Mouse (Mus musculus): ENCODE results near the gene Tnfrsf25. TPM values are rescaled to one million over a fixed set of nuclear protein-coding genes. Genes with fewer than 3 reads are reported as not detected.

The Tnfrsf25 gene
- total RNA-seq, 2 experiments from 2014 or later, result 46.5 to 65.3 TPM

- DNase-seq, result no peak
Measured at GRCm38 (mm10) chr4:152121183-152121505, 5.4 kb downstream of the Tnfrsf25 start.

GRCm38 (mm10) chr4:152124361-152124961 is 8.7 kb downstream of the Tnfrsf25 start:
- DNase-seq, result no peak

DNA sequence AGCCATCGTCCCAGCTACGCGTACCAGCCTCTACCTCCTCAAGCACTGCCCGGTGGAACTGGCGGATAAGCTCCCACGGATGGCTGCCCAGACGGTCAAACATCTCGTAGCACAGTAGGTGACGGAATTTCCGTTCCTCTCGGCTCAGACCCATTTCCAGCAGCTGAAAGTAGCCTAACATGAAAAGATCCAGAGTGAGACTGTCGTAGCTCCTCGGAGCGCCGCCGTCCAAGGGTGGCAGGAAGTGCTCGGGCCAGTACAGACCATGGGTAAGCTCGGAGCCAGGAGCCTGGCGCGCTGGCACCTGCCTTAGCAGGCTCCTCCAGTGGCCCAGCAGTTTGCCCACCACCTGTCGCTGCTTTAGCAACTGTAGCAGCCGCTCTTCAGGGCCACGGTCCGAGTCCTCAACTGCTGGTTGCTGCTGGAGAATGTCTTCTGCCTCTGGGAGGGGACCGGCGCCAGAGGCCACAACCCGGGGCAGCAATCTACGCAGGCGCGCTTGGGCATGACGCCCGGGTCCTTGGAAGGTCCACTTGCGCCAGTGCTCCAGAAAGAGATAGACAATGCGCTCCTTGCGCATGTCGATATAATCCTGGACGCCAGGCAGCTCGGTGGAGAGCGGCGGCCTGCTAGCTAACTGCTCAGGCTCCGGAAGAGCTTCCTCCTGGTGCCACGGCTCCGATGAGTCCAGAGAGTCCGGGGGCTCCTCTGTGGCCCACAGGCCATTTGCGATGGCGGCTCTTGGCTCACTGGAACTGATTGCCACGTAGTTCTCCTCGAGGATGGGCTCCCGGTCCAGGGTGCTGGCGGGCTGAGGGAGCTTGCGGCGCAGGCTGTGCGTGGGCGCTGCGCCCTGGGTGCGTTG is 9.7 kb downstream of the Tnfrsf25 start:
- no peak for DNase-seq

- DNase-seq, result no peak
Measured at GRCm38 (mm10) chr4:152126026-152126920, 10.5 kb downstream of the Tnfrsf25 start.

DNA sequence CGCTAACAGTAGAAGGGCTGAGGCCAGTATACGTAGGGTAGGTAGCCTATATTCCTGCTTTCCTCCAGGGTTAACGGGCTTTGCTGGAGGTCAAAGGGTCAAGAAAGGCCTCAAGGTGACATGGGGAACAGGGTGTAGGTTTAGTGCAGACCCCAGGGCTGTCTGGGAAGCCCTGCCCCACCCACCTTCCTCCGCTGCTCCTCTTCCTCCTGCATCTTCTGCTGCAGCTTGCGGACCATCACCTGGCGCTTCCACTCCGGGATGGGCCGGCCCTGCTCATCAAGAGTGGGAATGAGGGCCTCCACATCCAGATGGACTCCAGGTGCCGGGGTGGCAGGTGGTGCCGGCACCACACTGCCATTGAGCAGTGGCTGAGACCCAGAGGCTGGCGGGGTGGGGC is 12.2 kb downstream of the Tnfrsf25 start:
- DNase-seq, result no peak

DNA sequence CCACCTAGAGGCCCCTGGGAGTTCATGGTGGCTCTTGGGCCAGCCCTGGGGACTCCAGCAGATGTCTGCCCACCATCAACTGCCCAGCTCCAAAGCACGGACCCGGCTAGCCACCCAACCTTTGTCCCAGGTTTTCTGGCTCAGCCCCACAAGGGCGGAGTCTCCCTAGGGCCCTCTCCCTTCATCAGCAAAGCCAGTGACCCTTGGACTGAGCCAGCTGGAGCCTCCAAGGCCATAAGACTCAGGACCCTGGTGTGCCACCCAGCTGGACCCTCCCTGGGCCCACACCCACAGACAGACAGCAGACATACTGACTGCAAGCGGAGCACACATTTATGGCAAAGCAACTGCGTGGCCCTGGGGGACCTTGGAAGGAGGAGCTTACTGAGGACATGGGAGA is 13.1 kb downstream of the Tnfrsf25 start:
- no peak for DNase-seq

GRCm38 (mm10) chr4:152129395-152129930 is 13.7 kb downstream of the Tnfrsf25 start:
- no peak for DNase-seq

GRCm38 (mm10) chr4:152130771-152131653 is 15.3 kb downstream of the Tnfrsf25 start:
- peak; percentile 53 to 63 for DNase-seq

DNA sequence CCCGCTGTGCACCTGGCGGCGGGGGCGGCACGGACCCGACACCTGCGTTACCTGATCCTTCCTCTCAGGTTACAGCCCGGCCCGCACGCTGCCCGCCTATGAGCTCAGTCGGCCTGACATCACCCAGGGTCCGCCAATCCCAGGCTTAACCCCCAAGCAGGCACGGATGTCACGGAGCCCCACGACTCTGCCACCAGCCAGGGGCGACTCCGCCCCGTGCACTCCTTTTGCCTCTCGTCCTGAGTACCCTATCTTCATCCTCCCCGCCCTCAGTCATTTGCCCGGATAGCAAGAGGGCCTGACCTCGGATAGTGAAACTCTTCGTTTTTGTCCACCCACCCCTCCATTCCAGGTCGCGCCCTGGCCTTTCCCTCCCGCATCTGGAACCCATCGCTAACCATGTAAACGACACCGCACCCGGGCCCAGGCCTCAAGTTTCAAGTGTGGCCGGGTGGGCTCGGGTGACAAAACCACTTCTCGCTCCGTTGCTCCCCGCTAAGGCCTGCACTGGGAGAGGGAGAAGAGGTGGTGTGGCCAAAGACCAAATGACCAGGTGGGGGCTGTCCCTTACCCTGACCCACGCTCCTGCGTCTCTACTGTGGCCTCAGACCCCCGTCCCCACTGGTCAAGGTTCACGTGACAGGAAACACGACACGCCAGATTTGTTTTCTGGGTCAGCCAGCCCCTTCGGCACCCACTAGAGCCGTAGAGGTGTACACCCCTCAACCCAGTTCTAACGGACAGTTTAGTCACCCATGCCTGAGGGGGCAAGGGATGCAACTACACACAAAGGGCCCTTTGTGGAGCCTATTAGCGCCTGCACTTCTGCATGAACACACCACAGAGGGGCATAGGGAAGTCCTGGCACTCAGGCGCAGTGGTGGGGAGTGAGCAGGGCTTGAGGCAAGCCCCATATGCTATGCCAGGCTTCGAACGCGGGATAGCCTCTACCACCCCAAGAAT is 16.4 kb downstream of the Tnfrsf25 start:
- DNase-seq, result no peak

DNA sequence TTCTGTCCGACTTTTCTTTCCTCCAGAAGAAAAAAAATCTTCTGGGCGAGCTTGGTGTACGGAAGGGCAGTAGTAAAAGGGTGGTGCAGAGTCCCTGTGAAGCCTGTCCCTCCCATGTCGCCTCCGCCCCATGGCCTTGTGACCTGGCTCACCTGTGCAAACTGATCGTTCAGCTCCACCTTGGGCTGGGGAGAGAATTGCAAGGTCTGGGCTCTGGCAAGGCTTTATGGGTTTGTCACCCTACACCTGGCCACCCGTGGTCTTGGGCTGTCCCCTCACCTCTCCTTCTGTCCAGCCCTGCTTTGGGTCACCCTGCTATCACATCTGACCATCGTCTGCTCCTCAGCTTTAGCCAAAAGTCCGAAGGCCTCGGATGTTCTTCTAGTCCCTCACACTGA is 17.0 kb downstream of the Tnfrsf25 start:
- DNase-seq, result no peak

- DNase-seq, result no peak
Measured at GRCm38 (mm10) chr4:152133213-152133612, 17.5 kb downstream of the Tnfrsf25 start.

GRCm38 (mm10) chr4:152134507-152134906 is 18.8 kb downstream of the Tnfrsf25 start:
- DNase-seq, result no peak

- DNase-seq, result no peak
Measured at GRCm38 (mm10) chr4:152135363-152135762, 19.6 kb downstream of the Tnfrsf25 start.

DNA sequence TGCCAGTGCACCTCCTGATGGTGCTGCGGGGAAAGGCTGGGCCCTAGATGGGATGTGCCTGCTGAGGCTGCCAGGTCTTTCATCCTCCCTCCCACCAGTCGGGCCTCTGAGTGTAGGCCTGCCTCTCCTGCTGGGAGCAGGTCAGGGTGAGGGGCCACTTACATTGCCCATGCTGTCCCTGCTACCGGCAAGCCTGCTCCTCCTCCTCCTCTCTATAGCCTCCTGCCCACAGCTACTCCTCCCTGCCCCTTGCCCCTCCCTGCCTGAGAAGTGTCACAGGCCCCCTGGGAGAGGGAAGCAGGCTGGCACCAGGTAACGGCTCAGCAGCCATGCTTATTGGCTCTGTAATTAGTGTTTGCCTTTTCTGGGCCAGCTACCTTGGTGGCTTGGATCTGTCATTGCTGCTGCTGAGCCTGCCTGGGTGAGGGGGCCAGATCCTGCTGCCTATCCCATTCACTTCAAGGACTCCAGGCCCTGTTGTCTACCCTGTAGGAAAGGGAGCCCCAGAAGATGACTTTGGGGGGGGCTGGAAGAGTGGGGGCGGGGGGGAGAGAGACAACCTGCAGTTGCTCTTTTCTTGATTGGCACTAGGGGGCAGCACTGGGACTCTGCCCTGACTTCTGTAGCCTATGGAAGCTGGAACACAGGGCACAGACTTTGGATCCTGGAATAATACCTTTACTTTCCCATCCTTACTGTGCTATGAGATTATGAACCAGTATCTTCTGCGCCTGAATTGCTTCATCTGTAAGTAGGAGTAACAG is 20.6 kb downstream of the Tnfrsf25 start:
- DNase-seq, result no peak

GRCm38 (mm10) chr4:152136876-152137250 is 21.1 kb downstream of the Tnfrsf25 start:
- no peak for DNase-seq

DNA sequence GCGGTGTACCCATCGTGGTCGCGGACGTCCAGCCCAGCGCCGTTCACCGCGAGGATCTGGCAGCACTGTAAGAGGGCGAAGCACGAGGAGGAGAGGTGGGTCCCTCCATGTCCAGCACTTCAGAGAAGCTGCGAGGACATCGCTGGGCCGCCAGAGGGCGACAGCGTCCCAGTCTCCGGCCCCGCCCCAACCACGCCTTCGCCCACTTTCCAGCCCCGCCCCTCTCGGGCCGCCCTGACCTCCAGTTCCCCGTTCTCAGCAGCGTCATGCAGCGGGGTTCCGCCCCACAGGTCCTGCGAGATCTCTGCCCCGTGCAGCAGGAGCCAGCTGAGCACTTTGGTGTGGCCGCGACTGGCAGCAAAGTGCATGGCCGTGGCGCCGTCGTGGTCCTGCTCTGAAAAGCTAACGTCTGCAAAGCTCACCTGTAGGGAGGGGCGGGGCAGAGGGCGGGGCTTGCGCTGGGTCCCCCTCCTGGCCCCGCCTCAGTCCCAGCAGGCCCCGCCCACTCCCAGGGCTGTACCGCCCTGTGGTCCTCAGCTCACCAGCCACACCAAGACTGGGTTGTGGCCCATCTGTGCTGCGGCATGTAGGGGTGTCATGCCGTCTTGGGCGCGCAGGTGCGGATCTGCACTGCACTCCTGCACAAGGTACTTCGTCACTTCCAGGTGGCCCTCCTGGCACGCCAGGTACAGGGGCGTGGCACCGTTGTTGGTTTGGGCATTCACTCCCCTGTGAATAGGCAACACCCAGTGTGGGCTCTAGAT is 22.9 kb downstream of the Tnfrsf25 start:
- DNase-seq, result peak; percentile 74 to 76

DNA sequence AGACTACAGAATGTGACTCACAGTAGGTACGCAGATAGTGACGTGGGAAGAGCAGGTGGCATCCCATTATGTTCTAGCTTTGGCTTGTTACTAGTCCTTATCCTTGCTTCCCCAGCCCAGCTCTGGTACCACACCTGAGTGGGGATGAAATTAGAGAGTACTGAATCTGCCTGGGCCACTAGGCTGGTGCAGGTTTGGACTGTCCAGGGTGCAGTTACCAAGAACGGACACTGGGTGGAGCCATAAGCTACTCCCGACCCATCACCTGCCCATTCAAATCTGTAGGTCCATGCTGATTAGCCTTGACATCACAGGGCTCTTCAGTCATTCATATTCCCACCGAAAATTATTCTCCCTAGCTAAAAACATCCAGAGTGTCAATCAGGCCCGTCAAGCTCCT is 24.7 kb downstream of the Tnfrsf25 start:
- no peak for DNase-seq

DNA sequence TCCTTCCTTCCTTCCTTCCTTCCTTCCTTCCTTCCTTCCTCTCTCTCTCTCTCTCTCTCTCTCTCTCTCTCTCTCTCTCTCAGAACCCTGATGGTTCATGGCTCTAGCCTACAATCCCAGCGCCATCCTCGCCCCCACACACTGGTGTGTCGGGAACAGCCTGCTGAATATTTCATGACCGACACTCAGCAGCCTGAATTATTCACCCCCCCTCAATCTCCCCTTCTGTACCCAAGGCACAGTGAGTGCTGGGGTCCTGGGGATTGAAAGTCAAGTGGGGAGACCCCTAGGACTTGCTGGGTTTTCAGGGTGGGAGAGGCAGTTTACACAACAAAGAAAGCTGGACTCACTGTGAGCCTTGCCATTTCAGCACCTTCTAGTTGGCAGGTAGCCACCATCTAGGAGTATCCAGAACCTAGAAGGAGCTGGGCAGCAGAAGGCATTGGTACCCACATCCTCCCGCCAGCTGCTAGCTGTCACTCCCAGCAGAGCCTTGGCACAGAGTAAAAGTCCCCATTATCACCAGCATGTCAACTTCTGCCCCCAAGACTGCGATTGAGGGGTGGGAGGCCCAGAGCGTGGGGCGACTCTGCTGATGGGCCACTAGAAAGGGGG is 25.9 kb downstream of the Tnfrsf25 start:
- no peak for DNase-seq

GRCm38 (mm10) chr4:152143632-152144031 is 27.9 kb downstream of the Tnfrsf25 start:
- DNase-seq, result no peak

Data from layer of hippocampus, postnatal 36 days (tissue).